Comparison of ENCODE assay signal across 8 mouse cellular contexts in genomic region chr3:32508666-32509324, GRCm38 (mm10). TPM values are rescaled to one million over a fixed set of nuclear protein-coding genes. Genes with fewer than 3 reads are reported as not detected.
DNase-seq lines count a peak whose midpoint lies in the region; ATAC-seq and TF ChIP-seq lines count a peak whose summit lies in the region.

No protein-coding gene starts in this region.

- no peak overlapping the region for H3K9ac ChIP-seq in hindbrain, embryonic 11.5 days (ENCODE audit: low read depth, low read length)
- H3K9ac ChIP-seq in lung, embryonic 16.5 days (ENCODE audit: low read length): no peak overlapping the region

- H3K9me3 ChIP-seq in hindbrain, embryonic 11.5 days (ENCODE audit: control insufficient read depth, low read length): no peaks in the 10 kb centered on the region
- H3K9me3 ChIP-seq in lung, embryonic 16.5 days (ENCODE audit: control insufficient read depth, low read length): no peaks in the 10 kb centered on the region

- DNase-seq in Patski (ENCODE audit: low read depth, low spot score): no peak
- peak; percentile 80 to 84 for DNase-seq in cerebellum, postnatal 10 days
- peak; percentile 54 to 64 for DNase-seq in frontal cortex, postnatal 10 days (ENCODE audit: low spot score in 2 of 2)
- peak; percentile 83 for DNase-seq in hindbrain, embryonic 11.5 days (ENCODE audit: low spot score)
- DNase-seq in layer of hippocampus, adult 9-11 months: peak; percentile 77
- DNase-seq in ovary, postnatal 36 days (ENCODE audit: low spot score): peak; percentile 32
- DNase-seq in thymus, postnatal 25 days: peak; percentile 61

- no peaks in the 10 kb centered on the region for H3K27me3 ChIP-seq in Patski
- no peaks in the 10 kb centered on the region for H3K27me3 ChIP-seq in hindbrain, embryonic 11.5 days (ENCODE audit: control insufficient read depth, insufficient read depth, low read length)
- H3K27me3 ChIP-seq in lung, embryonic 16.5 days (ENCODE audit: control insufficient read depth, insufficient read depth, low read depth, low read length): no peaks in the 10 kb centered on the region

- in situ Hi-C loops in Patski (cut with MboI; ENCODE audit: low pct_unique_long_range_greater_than_20kb): loop anchor here (5.0 to 10.0 kb wide), 4 partner anchors 54 to 714 kb away; partner anchors contain the start of gene Pik3ca

- WGBS in hindbrain, embryonic 11.5 days: 2% methylated on average over 17 of the region's 17 CpGs
- 2% methylated on average over 17 of the region's 17 CpGs for WGBS in lung, embryonic 16.5 days

- peak; percentile 98 for TF ChIP-seq CTCF in Patski (IDR thresholded peaks at IDR 0.05)

- no peak overlapping the region for H3K27ac ChIP-seq in hindbrain, embryonic 11.5 days (ENCODE audit: low read depth, low read length)
- no peak overlapping the region for H3K27ac ChIP-seq in lung, embryonic 16.5 days (ENCODE audit: low read length)

- no peak overlapping the region for H3K4me3 ChIP-seq in hindbrain, embryonic 11.5 days (ENCODE audit: low read depth, low read length)
- peak overlapping the region; percentile 22; the same call in 1 of the 2 replicates for H3K4me3 ChIP-seq in lung, embryonic 16.5 days (ENCODE audit: low read length)

- ATAC-seq in Patski: no peak
- ATAC-seq in hindbrain, embryonic 11.5 days (ENCODE audit: low FRiP score): peak; percentile 26; the same call in 1 of the 2 replicates
- ATAC-seq in lung, embryonic 16.5 days (ENCODE audit: low read depth): no peak

- H3K4me1 ChIP-seq in hindbrain, embryonic 11.5 days (replicated peaks; ENCODE audit: control insufficient read depth, insufficient read depth, low read length): peaks cover 2% of the 10 kb centered on the region; the same call in 1 of the 2 replicates
- peaks cover 7% of the 10 kb centered on the region; the same call in 1 of the 2 replicates for H3K4me1 ChIP-seq in lung, embryonic 16.5 days (replicated peaks; ENCODE audit: control insufficient read depth, insufficient read depth, low read length)

- H3K36me3 ChIP-seq in hindbrain, embryonic 11.5 days (ENCODE audit: control insufficient read depth, insufficient read depth, low read length): no peaks in the 10 kb centered on the region
- H3K36me3 ChIP-seq in lung, embryonic 16.5 days (ENCODE audit: control insufficient read depth, insufficient read depth, low read length): no peaks in the 10 kb centered on the region

- H3K4me2 ChIP-seq in hindbrain, embryonic 11.5 days (replicated peaks; ENCODE audit: low read depth, low read length): peak overlapping the region; percentile 32
- peak overlapping the region; percentile 63 for H3K4me2 ChIP-seq in lung, embryonic 16.5 days (ENCODE audit: low read depth, low read length)

- CTCF ChIA-PET in Patski (lab: Charles Lee): interaction anchor here (0.7 to 5.2 kb wide), 32 partner anchors 10 to 475 kb away, joined by 3 to 60 read pairs (median 4); no protein-coding TSS in a partner anchor

- POLR2A ChIA-PET in Patski (lab: Charles Lee): interaction anchor here (1.1 kb wide), 1 partner anchor 48 kb away, joined by 7 read pairs; no protein-coding TSS in a partner anchor

RNA-seq across cellular contexts. Expression of gene Zfp639, which starts 1.3 kb away (rescaled TPM):
- polyA plus RNA-seq in Patski (2021): 69.7 TPM
- polyA plus RNA-seq in hindbrain, embryonic 11.5 days (2014; fragmentation: Nextera tagmentation; extraction: Ambion mirVana): 48.0 and 48.1 TPM in 2 replicates
- polyA plus RNA-seq in lung, embryonic 16.5 days (2015; fragmentation: Nextera tagmentation; extraction: Ambion mirVana): 36.1 and 37.0 TPM in 2 replicates

RNA-seq across cellular contexts. Expression of gene Kcnmb3, which starts 16.8 kb away (rescaled TPM):
- polyA plus RNA-seq in Patski (2021): not detected
- polyA plus RNA-seq in hindbrain, embryonic 11.5 days (2014; fragmentation: Nextera tagmentation; extraction: Ambion mirVana): 0.12 TPM in 1 of 2 replicates, not detected in the other
- 0.09 and 0.13 TPM in 2 replicates for polyA plus RNA-seq in lung, embryonic 16.5 days (2015; fragmentation: Nextera tagmentation; extraction: Ambion mirVana)

RNA-seq across cellular contexts. Expression of gene Mfn1, which starts 20.5 kb away (rescaled TPM):
- polyA plus RNA-seq in Patski (2021): 155 TPM
- polyA plus RNA-seq in hindbrain, embryonic 11.5 days (2014; fragmentation: Nextera tagmentation; extraction: Ambion mirVana): 31.0 and 39.5 TPM in 2 replicates
- 23.8 and 32.2 TPM in 2 replicates for polyA plus RNA-seq in lung, embryonic 16.5 days (2015; fragmentation: Nextera tagmentation; extraction: Ambion mirVana)
